Mouse (Mus musculus): Measurements from ENCODE around the gene Fbxo6.

- TF ChIP-seq POLR2A (IDR thresholded peaks at IDR 0.05; ENCODE audit: low read depth, low read length) (no peak), CTCF (IDR thresholded peaks at IDR 0.05; ENCODE audit: extremely low read depth, insufficient read depth, insufficient read length, insufficient replicate concordance) (no peak)
These were observed 3.0 kb upstream of the Fbxo6 start for GRCm38 (mm10) chr4:148154982-148155381.

Measured in spleen, adult 2 months (tissue).